ENCODE assay signal across 8 mouse cellular contexts in genomic region chr19:28989515-28989914, GRCm38 (mm10). TPM values are rescaled to one million over a fixed set of nuclear protein-coding genes. Genes with fewer than 3 reads are reported as not detected.
DNase-seq lines count a peak whose midpoint lies in the region; ATAC-seq and TF ChIP-seq lines count a peak whose summit lies in the region.

No protein-coding gene starts in this region.

- H3K27me3 ChIP-seq in kidney, embryonic 15.5 days = 0 out of 2 replicates have a peak, but pooled peaks cover 10% of the 10 kb centered on the region
- H3K27me3 ChIP-seq in hindbrain, embryonic 14.5 days (ENCODE audit: control insufficient read depth, insufficient read depth, low read length) = no peaks in the 10 kb centered on the region
- 0 out of 2 replicates have a peak, but pooled peaks cover 3% of the 10 kb centered on the region for H3K27me3 ChIP-seq in midbrain, embryonic 15.5 days (replicated peaks)

- WGBS in kidney, embryonic 15.5 days = 49% methylated on average over 8 of the region's 8 CpGs
- 72% methylated on average over 8 of the region's 8 CpGs for WGBS in hindbrain, embryonic 14.5 days
- WGBS in midbrain, embryonic 15.5 days = 77% methylated on average over 8 of the region's 8 CpGs

- H3K4me1 ChIP-seq in kidney, embryonic 15.5 days = peaks cover 12% of the 10 kb centered on the region
- peaks cover 18% of the 10 kb centered on the region for H3K4me1 ChIP-seq in bone marrow macrophage, adult 2 months (ENCODE audit: control insufficient read depth, insufficient read depth, low read length)
- peaks cover 11% of the 10 kb centered on the region for H3K4me1 ChIP-seq in hindbrain, embryonic 14.5 days (replicated peaks; ENCODE audit: control insufficient read depth, insufficient read depth, low read length)
- peaks cover 16% of the 10 kb centered on the region for H3K4me1 ChIP-seq in midbrain, embryonic 15.5 days

- peak overlapping the region; percentile 77 for H3K9ac ChIP-seq in kidney, embryonic 15.5 days
- H3K9ac ChIP-seq in hindbrain, embryonic 14.5 days = peak overlapping the region; percentile 91
- H3K9ac ChIP-seq in midbrain, embryonic 15.5 days = peak overlapping the region; percentile 86

- peaks cover 16% of the 10 kb centered on the region for H3K36me3 ChIP-seq in kidney, embryonic 15.5 days
- H3K36me3 ChIP-seq in hindbrain, embryonic 14.5 days (replicated peaks; ENCODE audit: control insufficient read depth, insufficient read depth) = peaks cover under 1% of the 10 kb centered on the region; the same call in 1 of the 2 replicates
- H3K36me3 ChIP-seq in midbrain, embryonic 15.5 days (replicated peaks) = 0 out of 2 replicates have a peak, but pooled peaks cover 3% of the 10 kb centered on the region

- H3K9me3 ChIP-seq in kidney, embryonic 15.5 days (replicated peaks) = no peaks in the 10 kb centered on the region
- no peaks in the 10 kb centered on the region for H3K9me3 ChIP-seq in hindbrain, embryonic 14.5 days (ENCODE audit: control insufficient read depth, low read length)
- H3K9me3 ChIP-seq in midbrain, embryonic 15.5 days = no peaks in the 10 kb centered on the region

- 0 out of 2 replicates have a peak overlapping the region, but pooled peaks have one; percentile 84 for H3K27ac ChIP-seq in kidney, embryonic 15.5 days
- peak overlapping the region; percentile 37; the same call in 1 of the 2 replicates for H3K27ac ChIP-seq in bone marrow macrophage, adult 2 months (ENCODE audit: insufficient read depth, low read depth, low read length)
- H3K27ac ChIP-seq in hindbrain, embryonic 14.5 days = peak overlapping the region; percentile 88; the same call in 1 of the 2 replicates
- H3K27ac ChIP-seq in midbrain, embryonic 15.5 days = no peak overlapping the region

- peak overlapping the region; percentile 77 for H3K4me3 ChIP-seq in kidney, embryonic 15.5 days (replicated peaks)
- H3K4me3 ChIP-seq in bone marrow macrophage, adult 2 months (ENCODE audit: insufficient read depth, low read length) = peak overlapping the region; percentile 70
- peak overlapping the region; percentile 84 for H3K4me3 ChIP-seq in hindbrain, embryonic 14.5 days (replicated peaks; ENCODE audit: low read length)
- H3K4me3 ChIP-seq in midbrain, embryonic 15.5 days = peak overlapping the region; percentile 90

- no peak for TF ChIP-seq POLR2A in bone marrow macrophage, adult 2 months (IDR thresholded peaks at IDR 0.05; ENCODE audit: borderline replicate concordance, low read depth, low read length)

- ATAC-seq in kidney, embryonic 15.5 days (replicated peaks; ENCODE audit: low FRiP score) = no peak
- ATAC-seq in hindbrain, embryonic 14.5 days (ENCODE audit: low FRiP score) = no peak
- 0 out of 2 replicates have a peak, but pooled peaks have one; percentile 2 for ATAC-seq in midbrain, embryonic 15.5 days (replicated peaks)

- no peak for TF ChIP-seq CTCF in bone marrow macrophage, adult 2 months (IDR thresholded peaks at IDR 0.05; ENCODE audit: low read depth, low read length)

- H3K4me2 ChIP-seq in kidney, embryonic 15.5 days = peak overlapping the region; percentile 68
- peak overlapping the region; percentile 80 for H3K4me2 ChIP-seq in hindbrain, embryonic 14.5 days (replicated peaks)
- H3K4me2 ChIP-seq in midbrain, embryonic 15.5 days = peak overlapping the region; percentile 61

- DNase-seq in kidney, postnatal 4 days = no peak
- no peak for DNase-seq in hindbrain, embryonic 14.5 days (ENCODE audit: low spot score)
- DNase-seq in layer of hippocampus, postnatal 10 days (ENCODE audit: low spot score in 2 of 2) = no peak
- no peak for DNase-seq in layer of hippocampus, postnatal 14 days (ENCODE audit: low spot score in 2 of 2)
- no peak for DNase-seq in frontal cortex, postnatal 14 days (ENCODE audit: low spot score in 2 of 2)

RNA-seq across cellular contexts. Expression of gene Cdc37l1, which starts 0.6 kb away (rescaled TPM):
- polyA plus RNA-seq in kidney, embryonic 15.5 days (2015; fragmentation: Nextera tagmentation; extraction: Ambion mirVana) = 35.0 and 36.5 TPM in 2 replicates
- 30.6 and 31.0 TPM in 2 replicates for polyA plus RNA-seq in bone marrow macrophage, adult 2 months (2012; ENCODE audit: insufficient read depth, insufficient read length, missing spikeins)
- 56.6 and 58.3 TPM in 2 replicates for polyA plus RNA-seq in hindbrain, embryonic 14.5 days (2014; fragmentation: Nextera tagmentation; extraction: Ambion mirVana)
- 49.4 and 50.8 TPM in 2 replicates for polyA plus RNA-seq in midbrain, embryonic 15.5 days (2015; fragmentation: Nextera tagmentation; extraction: Ambion mirVana)
- total RNA-seq in layer of hippocampus, postnatal 10 days (2021) = 10 to 100 TPM; 75.1 to 84.3 TPM
- 100 to 1,000 TPM in 1 of 2 experiments, 10 to 100 TPM in 1; 93.5 to 100 TPM for total RNA-seq in layer of hippocampus, postnatal 14 days (2021)

RNA-seq across cellular contexts. Expression of gene 4430402I18Rik, which starts 21.9 kb away (rescaled TPM):
- polyA plus RNA-seq in kidney, embryonic 15.5 days (2015; fragmentation: Nextera tagmentation; extraction: Ambion mirVana) = 4.9 and 5.1 TPM in 2 replicates
- polyA plus RNA-seq in bone marrow macrophage, adult 2 months (2012; ENCODE audit: insufficient read depth, insufficient read length, missing spikeins) = 0.45 and 0.87 TPM in 2 replicates
- 0.56 and 2.0 TPM in 2 replicates for polyA plus RNA-seq in hindbrain, embryonic 14.5 days (2014; fragmentation: Nextera tagmentation; extraction: Ambion mirVana)
- 0.92 and 1.3 TPM in 2 replicates for polyA plus RNA-seq in midbrain, embryonic 15.5 days (2015; fragmentation: Nextera tagmentation; extraction: Ambion mirVana)
- 1 to 10 TPM; 4.2 to 9.8 TPM for total RNA-seq in layer of hippocampus, postnatal 10 days (2021)
- 1 to 10 TPM; 6.1 to 9.4 TPM for total RNA-seq in layer of hippocampus, postnatal 14 days (2021)

RNA-seq across cellular contexts. Expression of gene Plpp6, which starts 25.8 kb away (rescaled TPM):
- 9.0 and 9.9 TPM in 2 replicates for polyA plus RNA-seq in kidney, embryonic 15.5 days (2015; fragmentation: Nextera tagmentation; extraction: Ambion mirVana)
- 13.0 and 14.5 TPM in 2 replicates for polyA plus RNA-seq in bone marrow macrophage, adult 2 months (2012; ENCODE audit: insufficient read depth, insufficient read length, missing spikeins)
- polyA plus RNA-seq in hindbrain, embryonic 14.5 days (2014; fragmentation: Nextera tagmentation; extraction: Ambion mirVana) = 18.7 and 21.3 TPM in 2 replicates
- polyA plus RNA-seq in midbrain, embryonic 15.5 days (2015; fragmentation: Nextera tagmentation; extraction: Ambion mirVana) = 13.2 and 14.3 TPM in 2 replicates
- 10 to 100 TPM; 31.0 to 36.5 TPM for total RNA-seq in layer of hippocampus, postnatal 10 days (2021)
- 10 to 100 TPM; 42.5 to 50.6 TPM for total RNA-seq in layer of hippocampus, postnatal 14 days (2021)

RNA-seq across cellular contexts. Expression of gene Ak3, which starts 58.2 kb away (rescaled TPM):
- polyA plus RNA-seq in kidney, embryonic 15.5 days (2015; fragmentation: Nextera tagmentation; extraction: Ambion mirVana) = 89.0 and 89.6 TPM in 2 replicates
- polyA plus RNA-seq in bone marrow macrophage, adult 2 months (2012; ENCODE audit: insufficient read depth, insufficient read length, missing spikeins) = 36.6 and 42.8 TPM in 2 replicates
- polyA plus RNA-seq in hindbrain, embryonic 14.5 days (2014; fragmentation: Nextera tagmentation; extraction: Ambion mirVana) = 69.8 and 88.2 TPM in 2 replicates
- 65.8 and 71.8 TPM in 2 replicates for polyA plus RNA-seq in midbrain, embryonic 15.5 days (2015; fragmentation: Nextera tagmentation; extraction: Ambion mirVana)
- total RNA-seq in layer of hippocampus, postnatal 10 days (2021) = 10 to 100 TPM; 40.4 to 46.4 TPM
- 10 to 100 TPM; 57.5 to 57.6 TPM for total RNA-seq in layer of hippocampus, postnatal 14 days (2021)
